Mouse (Mus musculus): ENCODE measurements around the gene 1700001K19Rik. TPM values are rescaled to one million over a fixed set of nuclear protein-coding genes. Genes with fewer than 3 reads are reported as not detected.

1700001K19Rik gene
- total RNA-seq, 1 experiment from 2014 or later, result not detected

DNA sequence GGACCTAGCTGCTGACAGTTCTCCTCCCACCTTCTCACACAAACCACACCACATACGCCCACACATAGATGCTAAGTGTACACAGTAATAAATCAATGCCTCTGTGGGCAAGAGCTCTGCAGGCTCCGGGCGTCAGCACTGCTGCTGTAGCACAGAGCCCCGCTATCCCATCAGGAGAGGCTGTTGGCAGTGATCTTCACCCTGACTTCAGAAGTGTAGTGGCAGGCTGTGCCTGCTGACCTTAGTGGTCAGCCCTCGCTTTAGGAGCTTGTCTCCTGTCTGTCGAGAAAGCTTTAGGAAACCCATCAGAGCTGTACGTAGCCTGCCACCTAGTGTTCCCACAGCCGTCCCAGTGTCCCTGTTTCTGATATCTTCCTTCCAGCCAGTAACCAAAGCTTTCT, 32.2 kb downstream of the 1700001K19Rik start:
- ATAC-seq (replicated peaks in 1 of 2; ENCODE audit: insufficient read depth in 1 of 2, low FRiP score in 2 of 2, low TSS enrichment in 1 of 2, low read depth in 1 of 2, poor library complexity in 2 of 2, severe bottlenecking in 2 of 2), result no peak

DNA sequence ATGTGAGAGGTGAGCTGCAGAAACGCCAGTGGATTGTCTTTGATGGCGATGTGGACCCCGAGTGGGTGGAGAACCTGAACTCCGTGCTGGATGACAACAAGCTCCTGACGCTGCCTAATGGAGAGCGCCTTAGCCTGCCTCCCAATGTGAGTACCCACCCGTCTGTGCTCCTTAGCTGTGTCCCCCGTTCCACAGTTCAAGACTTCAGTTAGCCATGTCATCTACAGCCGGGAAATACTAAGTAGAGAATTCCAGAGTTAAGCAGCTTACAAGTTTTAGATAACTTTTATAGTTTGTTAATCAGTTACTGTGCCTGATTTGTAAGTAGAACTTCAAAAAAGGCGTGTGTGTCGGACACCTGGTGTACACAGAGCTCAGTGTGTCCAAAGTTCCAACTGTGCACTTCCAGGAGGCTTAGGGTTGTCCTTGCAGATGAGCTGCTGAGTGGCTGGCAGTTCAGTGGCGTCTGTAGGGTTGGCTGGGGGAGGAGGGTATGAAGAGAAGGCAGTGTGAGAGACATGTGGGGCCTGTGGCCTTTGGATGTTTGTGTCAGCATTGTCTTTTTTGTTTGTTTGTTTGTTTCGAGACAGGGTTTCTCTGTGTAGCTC, 44.8 kb downstream of the 1700001K19Rik start:
- no peak for ATAC-seq (replicated peaks in 1 of 2; ENCODE audit: insufficient read depth in 1 of 2, low FRiP score in 2 of 2, low TSS enrichment in 1 of 2, low read depth in 1 of 2, poor library complexity in 2 of 2, severe bottlenecking in 2 of 2)

DNA sequence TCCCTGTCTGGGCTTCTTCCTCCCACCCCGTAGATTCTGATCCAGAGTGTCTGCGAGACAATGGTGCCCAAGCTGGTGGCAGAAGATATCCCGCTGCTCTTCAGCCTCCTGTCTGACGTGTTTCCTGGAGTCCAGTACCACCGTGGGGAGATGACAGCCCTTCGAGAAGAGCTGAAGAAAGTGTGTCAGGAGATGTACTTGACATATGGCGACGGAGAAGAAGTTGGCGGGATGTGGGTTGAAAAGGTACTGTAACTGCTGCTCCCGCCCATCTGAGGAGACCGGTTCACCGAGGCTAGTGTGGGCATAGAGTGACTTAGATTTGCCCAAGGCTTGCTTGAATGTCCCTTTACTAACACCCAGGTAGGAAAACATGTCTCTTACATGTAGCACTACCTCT, 46.1 kb downstream of the 1700001K19Rik start:
- ATAC-seq (replicated peaks in 1 of 2; ENCODE audit: insufficient read depth in 1 of 2, low FRiP score in 2 of 2, low TSS enrichment in 1 of 2, low read depth in 1 of 2, poor library complexity in 2 of 2, severe bottlenecking in 2 of 2), result no peak

DNA sequence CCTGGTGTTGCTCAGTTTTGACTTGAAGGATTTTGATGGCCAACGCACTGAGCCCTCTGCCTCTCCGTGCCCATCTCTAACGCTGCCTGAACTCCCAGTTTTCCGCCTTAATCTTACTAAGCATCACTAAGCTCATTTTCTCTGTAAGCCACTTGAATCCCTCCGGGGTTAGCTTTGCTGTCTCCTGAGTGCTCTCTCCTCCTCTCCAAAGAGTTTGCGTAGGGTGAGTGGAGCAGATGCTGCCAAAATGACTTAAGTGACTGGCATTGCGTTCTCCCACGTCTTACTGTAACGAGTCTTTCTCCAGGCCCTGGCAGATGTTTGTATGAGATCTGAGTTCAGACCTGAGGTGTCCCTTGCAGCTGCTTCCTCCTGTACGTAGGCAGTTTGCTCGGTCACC, 52.4 kb downstream of the 1700001K19Rik start:
- no peak for ATAC-seq (replicated peaks in 1 of 2; ENCODE audit: insufficient read depth in 1 of 2, low FRiP score in 2 of 2, low TSS enrichment in 1 of 2, low read depth in 1 of 2, poor library complexity in 2 of 2, severe bottlenecking in 2 of 2)

Other genes with a start within 250 kb of the 1700001K19Rik start
- gene Ppp2r5c, start 235.5 kb downstream of the 1700001K19Rik start, total RNA-seq (2017), result 222 and 248 TPM in 2 replicates
- 112 and 117 TPM in 2 replicates for gene Dync1h1, start 81.2 kb downstream of the 1700001K19Rik start, total RNA-seq (2017)
- gene Hsp90aa1, start 20.1 kb upstream of the 1700001K19Rik start, total RNA-seq (2017), result 1,218 and 1,648 TPM in 2 replicates
- 37.6 and 43.4 TPM in 2 replicates for gene Wdr20, start 55.3 kb upstream of the 1700001K19Rik start, total RNA-seq (2017)
- 0.25 and 0.31 TPM in 2 replicates for gene Mok, start 158.3 kb upstream of the 1700001K19Rik start, total RNA-seq (2017)
- 8.2 and 10.3 TPM in 2 replicates for gene Zfp839, start 167.6 kb upstream of the 1700001K19Rik start, total RNA-seq (2017)
- gene Cinp, start 206.5 kb upstream of the 1700001K19Rik start, total RNA-seq (2017), result 53.8 and 73.5 TPM in 2 replicates
- 3.8 and 6.1 TPM in 2 replicates for gene Tecpr2, start 206.6 kb upstream of the 1700001K19Rik start, total RNA-seq (2017)

All from hematopoietic stem cell, adult 5-6 weeks (primary cell).